Mouse (Mus musculus): ENCODE measurements around the gene Aldh16a1.
A peak's percentile ranks its signal among the peaks of the same experiment; 100 is the strongest.

- TF ChIP-seq CTCF (IDR thresholded peaks at IDR 0.05; ENCODE audit: low read depth, low read length) = peak; percentile 42
- peak; percentile 64 for TF ChIP-seq POLR2A (IDR thresholded peaks at IDR 0.05; ENCODE audit: insufficient read depth, low read length)
Observed at GRCm38 (mm10) chr7:45128624-45129246, 25.6 kb downstream of the Aldh16a1 start, which contains the start of gene Rpl13a.
